Mouse (Mus musculus) lung, embryonic 16.5 days (tissue): ENCODE results near the gene Cnnm2. TPM values are rescaled to one million over a fixed set of nuclear protein-coding genes. Genes with fewer than 3 reads are reported as not detected.

Experiments
- ATAC-seq: fragments of 200-750 bp; cut with Nextera tagmentation; 2 replicates; pipeline ENCODE4 v1.8.0; 2017; ENCODE audit warnings: low read depth, mild to moderate bottlenecking, moderate library complexity
- H3K27ac ChIP-seq: fragments of 300-500 bp; sonication (generic); 2 replicates; pipeline ENCODE4 v1.5.1; 2014; ENCODE audit warnings: mild to moderate bottlenecking, control low read depth, low read length
- H3K27me3 ChIP-seq: fragments of 300-500 bp; sonication (generic); 2 replicates; pipeline ENCODE4 v1.6.1; 2014; ENCODE audit warnings: low read depth, low read length, mixed read lengths; ENCODE audit not compliant: control insufficient read depth, insufficient read depth
- H3K36me3 ChIP-seq: fragments of 300-500 bp; sonication (generic); 2 replicates; pipeline ENCODE4 v1.6.1; 2014; ENCODE audit warnings: low read length; ENCODE audit not compliant: control insufficient read depth, insufficient read depth
- H3K4me1 ChIP-seq: fragments of 300-500 bp; sonication (generic); replicated peaks from 2 replicates; pipeline ENCODE4 v1.6.1; 2014; ENCODE audit warnings: low read length, mixed read lengths; ENCODE audit not compliant: control insufficient read depth, insufficient read depth
- H3K4me2 ChIP-seq: fragments of 300-500 bp; sonication (generic); 2 replicates; pipeline ENCODE4 v1.6.1; 2014; ENCODE audit warnings: low read depth, low read length, control low read depth
- H3K4me3 ChIP-seq: fragments of 300-500 bp; sonication (generic); 2 replicates; pipeline ENCODE4 v1.5.1; 2014; ENCODE audit warnings: mild to moderate bottlenecking, low read length, control low read depth
- H3K9ac ChIP-seq: fragments of 300-500 bp; sonication (generic); 2 replicates; pipeline ENCODE4 v1.6.1; 2014; ENCODE audit warnings: low read length, control low read depth
- H3K9me3 ChIP-seq: fragments of 300-500 bp; sonication (generic); 2 replicates; pipeline ENCODE4 v1.6.1; 2016; ENCODE audit warnings: low read length; ENCODE audit not compliant: control insufficient read depth
- WGBS: fragments of 180-500 bp; shearing (Covaris S2); extraction: QIAGEN DNeasy Blood & Tissue Kit; methylation state at CpG from one replicate; pipeline ENCODE4 v1.1.7; 2014; 5-methylcytosine and 5-hydroxymethylcytosine counted together
- polyA plus RNA-seq: library from polyadenylated mRNA; unstranded; fragments of >200 nt; fragmentation: Nextera tagmentation; extraction: Ambion mirVana; gene quantifications from 2 replicates; pipeline ENCODE4 v1.2.1, GENCODE M21; 2015

The Cnnm2 gene
- polyA plus RNA-seq, 1 experiment from 2014 or later, result 2.5 TPM

DNA sequence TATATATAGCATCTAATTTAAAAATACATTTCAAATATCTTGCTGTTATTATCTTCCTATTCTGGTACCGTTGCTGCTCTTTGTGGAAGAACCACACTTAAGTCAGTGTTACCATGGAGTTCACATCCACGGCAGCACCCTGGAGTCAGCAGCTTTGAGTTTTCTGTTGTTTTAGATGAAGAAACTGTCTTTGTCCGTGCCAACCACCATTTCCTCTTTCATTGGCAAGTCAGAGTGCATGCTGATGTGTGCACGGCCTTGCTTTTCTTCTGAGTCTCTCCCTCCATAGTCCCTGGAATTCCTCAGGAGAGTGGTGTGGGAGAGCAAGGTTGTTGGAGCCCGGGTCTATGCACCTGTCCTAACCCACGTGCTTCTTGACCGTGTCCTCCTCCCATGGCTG, 96.8 kb downstream of the Cnnm2 start:
- no peak overlapping the region for H3K27ac ChIP-seq
- H3K9me3 ChIP-seq, result no peaks in the 10 kb centered on the region
- no peak overlapping the region for H3K4me2 ChIP-seq
- H3K4me1 ChIP-seq, result peaks cover 7% of the 10 kb centered on the region
- 80% methylated on average over 7 of the region's 7 CpGs for WGBS
- H3K9ac ChIP-seq, result no peak overlapping the region
- no peak for ATAC-seq
- H3K4me3 ChIP-seq, result no peak overlapping the region
- H3K36me3 ChIP-seq, result no peaks in the 10 kb centered on the region
- no peaks in the 10 kb centered on the region for H3K27me3 ChIP-seq

DNA sequence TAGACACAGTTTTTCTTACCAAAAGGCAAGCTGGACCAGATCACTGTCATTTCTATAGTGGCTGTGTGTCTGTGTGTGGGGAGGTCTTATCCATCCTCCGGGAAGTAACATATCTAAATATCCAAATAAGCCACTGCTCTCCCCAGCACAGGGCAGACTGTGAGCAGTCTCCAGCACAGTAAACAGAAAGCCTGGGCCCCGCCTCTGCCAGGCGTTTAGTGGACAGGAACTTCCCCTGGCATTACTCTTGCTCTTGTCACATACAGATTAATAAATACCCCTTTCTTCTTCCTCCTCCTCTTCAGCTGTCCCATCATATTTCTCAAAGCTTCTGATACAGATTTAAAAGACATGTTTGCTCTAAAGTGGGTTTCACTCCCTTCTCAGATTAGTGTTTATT, 101.2 kb downstream of the Cnnm2 start:
- H3K9ac ChIP-seq, result no peak overlapping the region
- H3K9me3 ChIP-seq, result no peaks in the 10 kb centered on the region
- WGBS, result 18% methylated on average over 3 of the region's 3 CpGs
- no peak overlapping the region for H3K4me2 ChIP-seq
- no peaks in the 10 kb centered on the region for H3K27me3 ChIP-seq
- ATAC-seq, result no peak
- no peak overlapping the region for H3K4me3 ChIP-seq
- H3K4me1 ChIP-seq, result peaks cover 2% of the 10 kb centered on the region; the same call in 1 of the 2 replicates
- H3K27ac ChIP-seq, result no peak overlapping the region
- H3K36me3 ChIP-seq, result no peaks in the 10 kb centered on the region

GRCm38 (mm10) chr19:46863236-46863927, 102.0 kb downstream of the Cnnm2 start:
- Histone ChIP-seq H3K27me3 (no peaks in the 10 kb centered on the region), H3K36me3 (no peaks in the 10 kb centered on the region), H3K27ac (no peak overlapping the region), H3K4me1 (peaks cover 2% of the 10 kb centered on the region; the same call in 1 of the 2 replicates), H3K9ac (no peak overlapping the region), H3K4me2 (no peak overlapping the region), H3K4me3 (no peak overlapping the region), H3K9me3 (no peaks in the 10 kb centered on the region)
- WGBS, result 75% methylated on average over 17 of the region's 17 CpGs
- ATAC-seq, result no peak

GRCm38 (mm10) chr19:46864079-46864478, 102.7 kb downstream of the Cnnm2 start:
- Histone ChIP-seq H3K4me3 (no peak overlapping the region), H3K4me2 (no peak overlapping the region), H3K9me3 (no peaks in the 10 kb centered on the region), H3K4me1 (peaks cover 2% of the 10 kb centered on the region), H3K27ac (no peak overlapping the region), H3K27me3 (no peaks in the 10 kb centered on the region), H3K9ac (no peak overlapping the region), H3K36me3 (no peaks in the 10 kb centered on the region)
- no peak for ATAC-seq
- 40% methylated on average over 6 of the region's 6 CpGs for WGBS

DNA sequence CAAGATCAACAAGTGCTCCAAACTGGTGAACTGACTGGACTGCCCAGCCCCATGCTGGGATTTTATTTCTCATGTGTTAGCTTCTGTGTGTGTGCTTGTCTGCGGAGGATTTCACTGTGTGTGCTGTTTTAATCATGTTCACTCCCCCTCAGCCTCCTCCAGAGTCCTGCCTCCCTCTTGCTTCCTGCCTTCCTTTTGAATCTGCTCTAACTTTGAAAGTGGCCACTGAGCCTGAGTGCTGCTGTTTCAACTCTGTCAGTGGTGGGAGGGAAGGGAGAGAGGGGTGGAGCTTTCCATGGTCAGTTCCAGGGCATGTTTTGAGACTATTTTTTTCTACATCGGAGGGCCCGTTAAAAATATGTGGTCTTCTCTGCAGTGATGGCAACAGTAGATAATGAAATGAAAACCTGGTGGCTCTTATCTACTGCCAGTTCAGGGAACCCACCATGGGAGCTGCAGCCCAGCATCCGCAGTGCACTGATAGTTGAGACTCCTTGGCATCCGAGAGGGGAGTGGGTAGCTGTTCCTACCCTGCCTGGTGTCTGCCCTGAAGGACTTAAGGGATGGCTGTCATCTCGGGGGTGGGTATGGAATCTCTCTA, 103.4 kb downstream of the Cnnm2 start:
- no peaks in the 10 kb centered on the region for H3K9me3 ChIP-seq
- H3K9ac ChIP-seq, result no peak overlapping the region

DNA sequence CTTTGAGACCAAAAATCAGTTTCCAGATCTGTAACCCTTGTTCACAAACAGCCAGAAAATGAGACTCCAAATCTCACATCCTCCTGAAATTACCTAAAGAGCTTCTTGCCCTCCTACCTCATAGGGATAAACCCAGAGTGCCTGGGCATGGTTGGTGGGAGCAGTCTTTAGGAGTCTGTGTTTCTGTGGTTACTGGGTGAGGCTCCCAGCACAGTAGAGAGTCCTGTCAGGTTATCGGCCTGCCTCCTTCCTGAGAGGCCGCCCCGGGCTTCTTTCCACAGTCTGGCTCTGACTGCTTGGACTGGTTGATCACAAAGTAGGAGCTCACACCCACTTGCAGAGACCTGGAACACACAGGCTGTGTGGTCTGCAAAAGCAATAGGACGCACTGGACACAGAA, 104.0 kb downstream of the Cnnm2 start:
- no peak overlapping the region for H3K27ac ChIP-seq
- H3K4me1 ChIP-seq, result peaks cover 4% of the 10 kb centered on the region
- ATAC-seq, result no peak
- no peaks in the 10 kb centered on the region for H3K9me3 ChIP-seq
- no peak overlapping the region for H3K9ac ChIP-seq
- no peaks in the 10 kb centered on the region for H3K27me3 ChIP-seq
- H3K4me3 ChIP-seq, result no peak overlapping the region
- 72% methylated on average over 4 of the region's 4 CpGs for WGBS
- H3K4me2 ChIP-seq, result no peak overlapping the region
- no peaks in the 10 kb centered on the region for H3K36me3 ChIP-seq

More for the DNA sequence above, 103.4 kb downstream of the Cnnm2 start:
- Histone ChIP-seq H3K4me1 (peaks cover 4% of the 10 kb centered on the region), H3K27ac (no peak overlapping the region), H3K36me3 (no peaks in the 10 kb centered on the region), H3K4me3 (no peak overlapping the region), H3K4me2 (no peak overlapping the region), H3K27me3 (no peaks in the 10 kb centered on the region)
- WGBS, result 45% methylated on average over 6 of the region's 6 CpGs
- ATAC-seq, result no peak

DNA sequence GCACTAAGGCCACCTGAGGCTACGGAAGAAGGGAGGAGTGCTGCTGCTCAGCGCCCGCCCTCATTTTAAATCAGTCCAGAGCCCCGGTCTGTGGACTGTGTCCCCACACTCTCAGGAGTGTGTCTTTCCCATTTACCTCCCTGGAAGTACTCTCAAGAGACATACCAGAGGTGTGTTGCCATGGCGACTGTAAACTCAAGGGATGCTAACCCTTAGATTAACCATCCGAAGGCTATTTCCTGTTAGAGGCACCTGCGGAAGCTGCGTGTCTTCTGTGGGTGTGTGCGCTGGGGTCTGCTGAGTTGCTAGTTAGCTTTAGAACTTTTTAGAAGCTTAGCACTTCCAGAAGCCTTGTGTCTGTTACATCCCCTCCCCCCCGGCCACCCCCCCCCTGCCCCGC, 107.7 kb downstream of the Cnnm2 start:
- Histone ChIP-seq H3K4me1 (peaks cover 2% of the 10 kb centered on the region), H3K27me3 (no peaks in the 10 kb centered on the region), H3K27ac (no peak overlapping the region), H3K4me3 (no peak overlapping the region), H3K9me3 (no peaks in the 10 kb centered on the region), H3K36me3 (no peaks in the 10 kb centered on the region), H3K4me2 (no peak overlapping the region), H3K9ac (no peak overlapping the region)
- WGBS, result 34% methylated on average over 11 of the region's 11 CpGs
- peak; percentile 78 for ATAC-seq

DNA sequence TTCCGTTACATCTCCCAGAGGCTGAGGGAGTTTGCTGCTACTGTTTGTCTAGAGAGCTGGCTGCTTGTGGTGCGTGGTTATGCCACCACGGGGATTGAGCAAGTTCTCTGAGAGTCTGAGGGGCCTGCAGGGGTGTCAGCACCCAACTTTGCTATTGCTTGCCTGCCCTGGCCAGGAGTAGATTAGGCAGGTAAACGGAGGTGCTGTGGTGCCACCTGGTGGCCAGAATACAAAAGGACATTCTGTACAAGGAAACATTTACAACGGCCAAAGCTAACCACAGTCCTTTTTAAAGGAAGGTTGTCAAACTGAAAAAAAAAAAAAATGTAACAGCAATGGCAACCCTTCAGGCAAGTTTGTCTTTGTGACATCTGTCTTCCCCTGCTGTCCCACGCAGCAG, 108.1 kb downstream of the Cnnm2 start:
- H3K27ac ChIP-seq, result no peak overlapping the region
- ATAC-seq, result peak; percentile 76
- no peaks in the 10 kb centered on the region for H3K9me3 ChIP-seq
- H3K27me3 ChIP-seq, result no peaks in the 10 kb centered on the region
- H3K4me1 ChIP-seq, result peaks cover 2% of the 10 kb centered on the region
- WGBS, result 5% methylated on average over 6 of the region's 6 CpGs
- no peak overlapping the region for H3K4me2 ChIP-seq
- H3K4me3 ChIP-seq, result no peak overlapping the region
- no peaks in the 10 kb centered on the region for H3K36me3 ChIP-seq
- H3K9ac ChIP-seq, result no peak overlapping the region

- 91% methylated on average over 4 of the region's 4 CpGs for whole genome bisulfite sequencing
- Histone ChIP-seq H3K4me3 (no peak overlapping the region), H3K9ac (no peak overlapping the region), H3K9me3 (no peaks in the 10 kb centered on the region), H3K4me1 (peaks cover 2% of the 10 kb centered on the region; the same call in 1 of the 2 replicates), H3K36me3 (no peaks in the 10 kb centered on the region), H3K27ac (no peak overlapping the region), H3K4me2 (no peak overlapping the region), H3K27me3 (no peaks in the 10 kb centered on the region)
- no peak for ATAC-seq
Measured at GRCm38 (mm10) chr19:46871096-46871495, 109.7 kb downstream of the Cnnm2 start.
